In the genomic region with DNA sequence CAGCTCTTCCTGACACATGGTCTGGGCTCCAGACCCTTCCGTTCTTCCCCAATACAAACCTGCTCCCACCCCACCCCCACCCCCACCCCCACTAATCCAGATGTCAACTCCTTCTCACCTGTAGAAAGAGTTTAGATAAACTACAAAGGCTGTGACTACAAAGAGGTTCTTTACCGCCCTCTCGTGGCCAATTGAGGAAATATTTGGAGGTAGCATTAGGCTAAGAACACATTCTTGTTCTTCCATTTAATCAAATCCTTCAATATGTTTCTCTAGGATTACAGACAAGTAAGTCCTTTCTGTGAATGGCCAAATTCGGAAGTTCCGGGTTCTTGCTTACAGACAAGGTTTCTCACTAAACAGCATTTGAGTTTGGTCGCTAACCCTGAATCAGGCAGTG, we compare ENCODE assay signal across 10 mouse cellular contexts. TPM values are rescaled to one million over a fixed set of nuclear protein-coding genes. Genes with fewer than 3 reads are reported as not detected.
DNase-seq lines count a peak whose midpoint lies in the region; ATAC-seq and TF ChIP-seq lines count a peak whose summit lies in the region.
"Had no signal": no experiment of that assay in that cellular context is flagged by ENCODE, and none has a peak within 500 bp of the region (broad histone marks: within the 10 kb centered on the region; RNA-seq: fewer than 3 reads in every experiment).

No protein-coding gene starts in this region.

- WGBS in heart, embryonic 12.5 days = 33% methylated on average over 6 of the region's 6 CpGs
- WGBS in cerebellum, adult 2 months = 47% methylated on average over 6 of the region's 6 CpGs

- H3K4me3 ChIP-seq in heart, embryonic 12.5 days = no peak overlapping the region
- no peak overlapping the region for H3K4me3 ChIP-seq in MEL (ENCODE audit: control insufficient read depth in 1 of 2, insufficient read depth in 1 of 2, low read depth in 2 of 2, low read length in 2 of 2)
- H3K4me3 ChIP-seq in cerebellum, adult 2 months (replicated peaks; ENCODE audit: insufficient read depth, low read depth, low read length) = no peak overlapping the region

- H3K27me3 ChIP-seq in heart, embryonic 12.5 days (replicated peaks) = peaks cover 16% of the 10 kb centered on the region; the same call in 1 of the 2 replicates
- H3K27me3 ChIP-seq in MEL (ENCODE audit: control insufficient read depth in 1 of 2, insufficient read depth in 2 of 2, low read length in 2 of 2) = no peaks in the 10 kb centered on the region
- H3K27me3 ChIP-seq in cerebellum, adult 2 months (ENCODE audit: control insufficient read depth, insufficient read depth, low read length) = no peaks in the 10 kb centered on the region

- H3K4me1 ChIP-seq in heart, embryonic 12.5 days (replicated peaks) = no peaks in the 10 kb centered on the region
- no peaks in the 10 kb centered on the region for H3K4me1 ChIP-seq in MEL (ENCODE audit: control insufficient read depth in 1 of 2, insufficient read depth in 2 of 2, low read length in 2 of 2)
- H3K4me1 ChIP-seq in cerebellum, adult 2 months (ENCODE audit: control insufficient read depth, insufficient read depth, low read length) = no peaks in the 10 kb centered on the region

- no peak overlapping the region for H3K9ac ChIP-seq in heart, embryonic 12.5 days
- no peak overlapping the region for H3K9ac ChIP-seq in MEL (ENCODE audit: control insufficient read depth, low read depth, low read length, poor library complexity, severe bottlenecking)

- H3K79me2 ChIP-seq in MEL (ENCODE audit: control insufficient read depth, insufficient read depth, low read length, poor library complexity) = no peaks in the 10 kb centered on the region

- H3K4me2 ChIP-seq in heart, embryonic 12.5 days = no peak overlapping the region

- no peak for ATAC-seq in heart, embryonic 12.5 days (ENCODE audit: insufficient number of reproducible peaks, low FRiP score)
- no peak for ATAC-seq in erythroblast, adult 5-6 weeks (replicated peaks; ENCODE audit: low FRiP score, poor library complexity, severe bottlenecking)

- TF ChIP-seq POLR2A in MEL (IDR thresholded peaks at IDR 0.05; ENCODE audit: control insufficient read depth in 1 of 2, insufficient read depth in 1 of 2, low read depth in 1 of 2, low read length in 2 of 2, poor library complexity in 1 of 2) = no peak
- TF ChIP-seq POLR2A in cerebellum, adult 2 months (IDR thresholded peaks at IDR 0.05; ENCODE audit: borderline replicate concordance, insufficient read depth, low read length) = no peak

- intact Hi-C loops in heart, postnatal 10 days (cut with DNase I) = no loop called here
- intact Hi-C loops in left cerebral cortex, postnatal 10 days (cut with DNase I) = no loop called here

- H3K27ac ChIP-seq in heart, embryonic 12.5 days (ENCODE audit: poor library complexity, severe bottlenecking) = no peak overlapping the region
- no peak overlapping the region for H3K27ac ChIP-seq in MEL (ENCODE audit: control insufficient read depth, low read depth, low read length)
- no peak overlapping the region for H3K27ac ChIP-seq in cerebellum, adult 2 months (ENCODE audit: insufficient read depth, low read length)

- H3K36me3 ChIP-seq in heart, embryonic 12.5 days = no peaks in the 10 kb centered on the region
- no peaks in the 10 kb centered on the region for H3K36me3 ChIP-seq in MEL (ENCODE audit: control insufficient read depth in 1 of 2, insufficient read depth in 2 of 2, low read length in 2 of 2)

- peak; percentile 47 to 70 for DNase-seq in heart, postnatal 10 days
- DNase-seq in MEL (ENCODE audit: low read depth, low spot score) = peak; percentile 58
- peak; percentile 13 to 14 for DNase-seq in cerebellum, adult 2 months
- peak; percentile 67 for DNase-seq in heart, postnatal 4 days
- peak; percentile 43 to 59 for DNase-seq in left cerebral cortex, postnatal 10 days (ENCODE audit: extremely low spot score in 1 of 2, low spot score in 2 of 2)
- DNase-seq in retina, adult 2 months (ENCODE audit: low read depth, low spot score) = peak; percentile 37

- no peaks in the 10 kb centered on the region for H3K9me3 ChIP-seq in heart, embryonic 12.5 days (replicated peaks)
- no peaks in the 10 kb centered on the region for H3K9me3 ChIP-seq in MEL (replicated peaks; ENCODE audit: insufficient read depth, low read length)

- no peak for TF ChIP-seq EP300 in MEL (IDR thresholded peaks at IDR 0.05; ENCODE audit: low read depth in 1 of 2, low read length in 2 of 2)

- peak; percentile 9 to 66 (median 65); a peak in 5 of 6 replicates for TF ChIP-seq CTCF in MEL (IDR thresholded peaks at IDR 0.05 in 2 of 3, conservative IDR thresholded peaks at IDR 0.05 in 1 of 3; ENCODE audit: control insufficient read depth in 1 of 3, insufficient read depth in 1 of 3, low read depth in 2 of 3, low read length in 3 of 3, poor library complexity in 1 of 3, severe bottlenecking in 1 of 3)
- no peak for TF ChIP-seq CTCF in cerebellum, adult 2 months (IDR thresholded peaks at IDR 0.05; ENCODE audit: borderline replicate concordance, insufficient read depth, low read depth, low read length)

- peak; percentile 59 for TF ChIP-seq RAD21 in MEL (IDR thresholded peaks at IDR 0.05; ENCODE audit: low read depth, low read length)

TF ChIP-seq in MEL, 35 proteins besides CTCF, POLR2A, EP300 and RAD21:
- TF ChIP-seq ZC3H11A (IDR thresholded peaks at IDR 0.05; ENCODE audit: low read depth, low read length) = peak; percentile 15; the same call in 1 of the 2 replicates
- TF ChIP-seq SIN3A (IDR thresholded peaks at IDR 0.05; ENCODE audit: low read length) = no peak
- TF ChIP-seq GABPA (IDR thresholded peaks at IDR 0.05; ENCODE audit: low read depth, low read length) = no peak
- TF ChIP-seq SMC3 (IDR thresholded peaks at IDR 0.05; ENCODE audit: low read depth, low read length) = peak; percentile 62

RNA-seq across cellular contexts. Expression of gene Cxcl13, which starts 14.1 kb away (rescaled TPM):
- 1 to 10 TPM in 1 of 2 experiments, not detected in 1; 6.0 TPM for total RNA-seq in heart, postnatal 10 days (2021)
- polyA plus RNA-seq in heart, embryonic 12.5 days (2016; fragmentation: Nextera tagmentation; extraction: Ambion mirVana) = 0.71 and 0.84 TPM in 2 replicates
- not detected in 2 replicates for total RNA-seq in MEL (2012; rRNA removed)
- not detected for polyA plus RNA-seq in MEL (2012; ENCODE audit: insufficient read depth in 1 of 2, insufficient read length in 2 of 2, low read depth in 1 of 2, low replicate concordance in 2 of 2, missing spikeins in 1 of 2)
- polyA plus RNA-seq in cerebellum, adult 2 months (2012; rRNA removed) = not detected in 2 replicates
- total RNA-seq in heart, postnatal 4 days (2021) = under 1 TPM in 1 of 2 experiments, not detected in 1; 0.32 TPM
- not detected for total RNA-seq in left cerebral cortex, postnatal 10 days (2021)
- not detected in 2 replicates for total RNA-seq in erythroblast, adult 5-6 weeks (2015; ENCODE audit: low replicate concordance)
- not detected in 2 replicates for total RNA-seq in erythroblast, adult 5-6 weeks (2017; ENCODE audit: low replicate concordance)
- total RNA-seq: common myeloid progenitor, adult 5-6 weeks; layer of hippocampus, postnatal 14 days had no signal

Comparison
In these comparisons a context has a peak if more than half of its experiments do, and no peak if none do; other contexts are left out.
1. DNase-seq: peak in every context shown above with its lines; median percentile 67 in heart, postnatal 4 days; 58 in heart, postnatal 10 days; 58 in MEL; 51 in left cerebral cortex, postnatal 10 days; 37 in retina, adult 2 months; 14 in cerebellum, adult 2 months.